Mouse (Mus musculus): ENCODE measurements around the gene Rps6kc1. TPM values are rescaled to one million over a fixed set of nuclear protein-coding genes. Genes with fewer than 3 reads are reported as not detected.

Gene Rps6kc1
- total and polyA plus RNA-seq, 3 experiments: 7.8 to 18.0 (median 12.5) TPM

DNA sequence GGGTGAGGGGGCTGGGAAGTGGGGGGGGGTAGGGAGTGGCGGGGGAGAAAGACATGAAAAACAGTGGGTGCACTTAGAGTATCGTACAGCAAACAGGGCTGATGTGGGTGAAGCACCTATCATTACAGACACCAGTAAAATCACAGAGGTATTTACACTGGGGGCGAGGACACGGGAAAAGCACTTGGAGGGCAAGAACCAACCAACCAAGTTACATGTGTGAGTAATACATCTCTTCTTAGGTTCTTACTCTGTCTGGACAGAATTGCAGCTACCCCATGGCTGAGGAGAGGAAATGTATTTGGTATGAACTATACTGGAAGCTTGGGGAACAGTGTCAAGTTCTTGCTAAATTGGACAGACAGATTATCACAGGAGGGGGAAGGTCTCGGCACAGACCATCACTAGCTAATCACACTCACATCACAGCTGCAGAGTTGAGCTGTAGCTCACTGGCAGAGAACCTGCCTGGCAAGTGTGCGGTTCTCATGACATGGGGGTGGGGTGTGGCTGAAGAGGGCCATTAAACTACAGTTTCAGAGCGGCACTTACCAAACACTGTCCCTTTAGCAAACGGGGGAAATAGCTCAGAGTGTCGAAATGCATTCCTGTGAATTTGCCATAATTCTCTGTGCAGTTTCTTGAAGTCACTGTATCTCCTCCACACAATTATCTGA is 12.5 kb downstream of the Rps6kc1 start:
- TF ChIP-seq NRF1 (IDR thresholded peaks at IDR 0.05; ENCODE audit: low read depth, low read length) (no peak), TBP (conservative IDR thresholded peaks at IDR 0.05; ENCODE audit: low read depth, low read length) (no peak), JUN (IDR thresholded peaks at IDR 0.05; ENCODE audit: insufficient read depth, low read depth, low read length) (no peak), E2F4 (IDR thresholded peaks at IDR 0.05; ENCODE audit: insufficient replicate concordance, low read depth, low read length) (no peak), RAD21 (IDR thresholded peaks at IDR 0.05; ENCODE audit: low read depth, low read length) (no peak), ZKSCAN1 (IDR thresholded peaks at IDR 0.05; ENCODE audit: borderline replicate concordance, low read depth, low read length) (no peak), PAX5 (IDR thresholded peaks at IDR 0.05; ENCODE audit: low read length) (no peak), RCOR1 (conservative IDR thresholded peaks at IDR 0.05; ENCODE audit: low read depth, low read length) (no peak), TCF12 (IDR thresholded peaks at IDR 0.05; ENCODE audit: low read depth, low read length) (no peak)
- no peaks in the 10 kb centered on the region for H3K9me3 ChIP-seq (replicated peaks; ENCODE audit: low read length)
- dilution Hi-C loops (cut with MboI; ENCODE audit: extremely low pct_ligation_motif_present, extremely low pct_unique_long_range_greater_than_20kb, low sequenced_read_pairs): no loop called here
- no peak for DNase-seq (ENCODE audit: extremely low read depth)
- H3K79me2 ChIP-seq (replicated peaks; ENCODE audit: control insufficient read depth, extremely low read depth, insufficient read depth, poor library complexity, severe bottlenecking): no peaks in the 10 kb centered on the region
- no peak overlapping the region for H3K9ac ChIP-seq (ENCODE audit: insufficient read depth, low read depth)
- no peak overlapping the region for H3K4me2 ChIP-seq (ENCODE audit: insufficient read depth, low read depth, poor library complexity, severe bottlenecking)
- no peak overlapping the region for H3K27ac ChIP-seq (ENCODE audit: insufficient read depth, low read depth)
- in situ Hi-C loops (cut with MboI; ENCODE audit: low pct_ligation_motif_present, low pct_unique_long_range_greater_than_20kb, low sequenced_read_pairs): no loop called here
- no peak overlapping the region for H3K4me3 ChIP-seq (replicated peaks in 1 of 3; ENCODE audit: low read depth in 2 of 3, low read length in 2 of 3, poor library complexity in 1 of 3)
- no peaks in the 10 kb centered on the region for H3K27me3 ChIP-seq (replicated peaks)
- H3K4me1 ChIP-seq (ENCODE audit: control insufficient read depth in 1 of 2, insufficient read depth in 2 of 2): peaks cover 0 to 6% of the 10 kb centered on the region in 2 experiments; a peak in 1 of 4 replicates
- H3K36me3 ChIP-seq (replicated peaks in 1 of 2; ENCODE audit: control insufficient read depth in 1 of 2, insufficient read depth in 1 of 2, low read length in 1 of 2): peaks cover 23 to 65% of the 10 kb centered on the region in 2 experiments

DNA sequence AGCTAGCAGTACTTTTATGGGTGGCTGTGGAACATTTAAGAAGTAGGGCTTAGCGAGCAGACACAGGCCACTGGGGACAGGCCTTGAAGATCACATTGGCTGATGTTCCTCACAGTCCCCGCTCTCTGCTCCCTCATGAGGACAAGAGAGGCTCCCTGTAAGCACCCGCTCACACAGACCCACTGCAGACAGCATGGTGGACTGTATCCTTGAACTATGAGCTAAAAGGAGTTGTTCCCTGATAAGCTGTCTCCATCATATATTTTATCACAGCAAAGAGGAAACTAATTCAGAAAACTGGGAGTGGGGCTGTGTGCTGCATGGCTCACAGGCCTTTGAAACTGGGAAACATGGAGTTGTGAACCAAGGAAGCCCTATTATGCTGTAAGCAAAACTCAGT is 13.4 kb downstream of the Rps6kc1 start:
- Histone ChIP-seq H3K4me3 (replicated peaks in 1 of 3; ENCODE audit: low read depth in 2 of 3, low read length in 2 of 3, poor library complexity in 1 of 3) (no peak overlapping the region), H3K27me3 (replicated peaks) (no peaks in the 10 kb centered on the region), H3K79me2 (replicated peaks; ENCODE audit: control insufficient read depth, extremely low read depth, insufficient read depth, poor library complexity, severe bottlenecking) (no peaks in the 10 kb centered on the region), H3K27ac (ENCODE audit: insufficient read depth, low read depth) (no peak overlapping the region), H3K4me2 (ENCODE audit: insufficient read depth, low read depth, poor library complexity, severe bottlenecking) (no peak overlapping the region), H3K9ac (ENCODE audit: insufficient read depth, low read depth) (no peak overlapping the region), H3K36me3 (replicated peaks in 1 of 2; ENCODE audit: control insufficient read depth in 1 of 2, insufficient read depth in 1 of 2, low read length in 1 of 2) (peaks cover 19 to 65% of the 10 kb centered on the region in 2 experiments), H3K4me1 (ENCODE audit: control insufficient read depth in 1 of 2, insufficient read depth in 2 of 2) (peaks cover 0 to 6% of the 10 kb centered on the region in 2 experiments; a peak in 1 of 4 replicates), H3K9me3 (replicated peaks; ENCODE audit: low read length) (no peaks in the 10 kb centered on the region)
- no peak for DNase-seq (ENCODE audit: extremely low read depth)
- in situ Hi-C loops (cut with MboI; ENCODE audit: low pct_ligation_motif_present, low pct_unique_long_range_greater_than_20kb, low sequenced_read_pairs): no loop called here
- dilution Hi-C loops (cut with MboI; ENCODE audit: extremely low pct_ligation_motif_present, extremely low pct_unique_long_range_greater_than_20kb, low sequenced_read_pairs): no loop called here
- TF ChIP-seq NRF1 (IDR thresholded peaks at IDR 0.05; ENCODE audit: low read depth, low read length) (no peak), ELF1 (IDR thresholded peaks at IDR 0.05; ENCODE audit: low read depth, low read length) (no peak), JUND (conservative IDR thresholded peaks at IDR 0.05; ENCODE audit: low read depth, low read length) (no peak), BHLHE40 (IDR thresholded peaks at IDR 0.05; ENCODE audit: low read depth, low read length) (no peak), RAD21 (IDR thresholded peaks at IDR 0.05; ENCODE audit: low read depth, low read length) (no peak), SMC3 (IDR thresholded peaks at IDR 0.05; ENCODE audit: low read depth, low read length) (no peak), ZKSCAN1 (IDR thresholded peaks at IDR 0.05; ENCODE audit: borderline replicate concordance, low read depth, low read length) (no peak), MAX (IDR thresholded peaks at IDR 0.05; ENCODE audit: low read length) (no peak), GABPA (IDR thresholded peaks at IDR 0.05; ENCODE audit: insufficient replicate concordance, low read depth, low read length) (no peak), UBTF (IDR thresholded peaks at IDR 0.05; ENCODE audit: low read depth, low read length) (no peak), IRF4 (IDR thresholded peaks at IDR 0.05; ENCODE audit: low read depth, low read length) (no peak)

Measured in CH12.LX (cell line).